Mouse (Mus musculus) small intestine, adult 2 months (tissue): ENCODE measurements around the gene Serpinh1.

ENCODE experiments used
- CTCF ChIP-seq: fragments of 200-500 bp; IDR thresholded peaks from 2 replicates; pipeline ENCODE4 v1.5.1; 2012; ENCODE audit warnings: low read depth, mild to moderate bottlenecking, control low read depth, inconsistent platforms, low read length, moderate library complexity, mixed read lengths; ENCODE audit not compliant: insufficient replicate concordance, insufficient read length; ENCODE audit errors: extremely low read depth
- POLR2A ChIP-seq: fragments of 200-500 bp; IDR thresholded peaks from 2 replicates; pipeline ENCODE4 v1.6.1; 2012; ENCODE audit warnings: low read depth, mild to moderate bottlenecking, control low read depth, inconsistent platforms, low read length, moderate library complexity

DNA sequence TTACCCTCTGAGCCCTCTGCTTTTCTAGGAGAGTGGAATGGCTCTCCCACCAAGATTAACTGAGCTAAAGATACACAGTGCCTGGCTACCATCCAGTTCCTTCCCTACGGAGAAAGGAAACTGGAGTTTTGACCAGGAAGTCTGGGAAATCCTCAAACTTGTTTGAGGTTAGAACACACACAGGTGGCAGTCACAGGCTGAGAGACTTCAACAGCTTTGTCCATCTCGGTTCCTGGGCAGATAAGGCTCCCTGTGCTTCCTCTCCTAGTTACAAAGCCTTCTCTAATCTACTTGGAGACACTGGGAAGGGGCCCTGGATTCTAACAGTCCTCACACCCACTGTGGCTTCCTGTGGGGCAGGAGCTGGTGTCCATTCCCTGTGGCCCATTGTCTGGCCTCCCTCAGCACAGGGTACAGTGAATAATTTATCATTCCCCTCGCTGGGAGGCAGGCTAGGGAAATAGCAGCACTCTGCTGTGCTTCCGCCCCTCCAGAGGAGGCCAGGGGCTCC, 31.1 kb upstream of the Serpinh1 start:
- no peak for TF ChIP-seq POLR2A
- no peak for TF ChIP-seq CTCF
